Mouse (Mus musculus) ES-Bruce4 (cell line): ENCODE measurements around the gene Chac2.

Source experiments
- CTCF ChIP-seq: IDR thresholded peaks from one replicate; pipeline ENCODE4 v1.8.1; 2011; ENCODE audit warnings: low read depth, low read length
- EP300 ChIP-seq: IDR thresholded peaks from 2 replicates; pipeline ENCODE4 v1.6.1; 2011; ENCODE audit warnings: low read depth, low read length; ENCODE audit not compliant: insufficient read depth
- POLR2A ChIP-seq: IDR thresholded peaks from one replicate; pipeline ENCODE4 v1.8.1; 2011; ENCODE audit warnings: low read length; ENCODE audit not compliant: insufficient read depth

DNA sequence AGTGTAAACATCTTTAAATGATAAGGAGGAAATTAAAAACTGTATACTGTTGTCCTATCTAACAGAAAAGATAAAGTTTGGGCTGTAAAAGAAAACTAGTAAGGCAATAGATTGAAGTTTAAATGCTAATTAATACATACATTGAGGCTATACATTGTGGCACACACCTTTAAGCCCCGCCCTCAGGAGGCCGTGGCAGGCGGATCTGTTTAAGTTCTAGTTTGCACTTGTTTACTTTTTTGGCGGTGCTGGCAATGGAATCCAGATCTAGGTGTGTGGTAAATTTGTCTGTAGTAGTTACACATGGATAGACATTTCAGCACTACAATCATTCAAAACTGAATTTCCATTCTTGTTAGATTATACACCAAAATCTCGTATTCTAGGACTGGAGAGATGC, 33.3 kb downstream of the Chac2 start:
- TF ChIP-seq CTCF = no peak
- no peak for TF ChIP-seq POLR2A
- no peak for TF ChIP-seq EP300
